Mouse (Mus musculus) spleen, adult 2 months (tissue): ENCODE data around the gene Dmkn. TPM values are rescaled to one million over a fixed set of nuclear protein-coding genes. Genes with fewer than 3 reads are reported as not detected.

Experiments used
- DNase-seq, 2 experiments: peaks; one replicate each; pipeline versions ENCODE4 v3.0.0 to v3.0.0-alpha.2; 2012 to 2021; ENCODE audit warnings: low spot score in 2 of 2, low read depth in 1 of 2
- H3K27ac ChIP-seq: fragments of 200-500 bp; 2 replicates; pipeline ENCODE4 v1.5.1; 2012; ENCODE audit warnings: low read length, inconsistent platforms; ENCODE audit not compliant: insufficient read depth
- H3K27me3 ChIP-seq: fragments of 200-500 bp; 2 replicates; pipeline ENCODE4 v1.6.1; 2012; ENCODE audit warnings: mild to moderate bottlenecking, moderate library complexity, low read length, inconsistent platforms; ENCODE audit not compliant: control insufficient read depth, insufficient read depth
- H3K36me3 ChIP-seq: fragments of 200-500 bp; 2 replicates; pipeline ENCODE4 v1.6.1; 2012; ENCODE audit warnings: mild to moderate bottlenecking, low read length, inconsistent platforms; ENCODE audit not compliant: control insufficient read depth, insufficient read depth
- H3K4me1 ChIP-seq: fragments of 200-500 bp; 2 replicates; pipeline ENCODE4 v1.6.1; 2011; ENCODE audit warnings: inconsistent platforms; ENCODE audit not compliant: control insufficient read depth, insufficient read depth, insufficient read length
- H3K4me3 ChIP-seq: fragments of 200-500 bp; 2 replicates; pipeline ENCODE4 v1.5.1; 2011; ENCODE audit warnings: mild to moderate bottlenecking, inconsistent platforms; ENCODE audit not compliant: insufficient read depth, insufficient read length; ENCODE audit errors: extremely low read depth
- CTCF ChIP-seq: fragments of 200-500 bp; IDR thresholded peaks from 2 replicates; pipeline ENCODE4 v1.5.1; 2011; ENCODE audit warnings: mild to moderate bottlenecking, inconsistent platforms; ENCODE audit not compliant: insufficient read depth, insufficient read length, insufficient replicate concordance; ENCODE audit errors: extremely low read depth
- POLR2A ChIP-seq: fragments of 200-500 bp; IDR thresholded peaks from 2 replicates; pipeline ENCODE4 v1.6.1; 2011; ENCODE audit warnings: low read depth, low read length, inconsistent platforms
- WGBS: fragments of 180-500 bp; shearing (Covaris S2); methylation state at CpG from one replicate; pipeline ENCODE4 v1.1.7; 2018; 5-methylcytosine and 5-hydroxymethylcytosine counted together
- polyA plus RNA-seq: library from polyadenylated mRNA; depleted of rRNA; stranded (reverse); fragments of >200 nt; gene quantifications from 2 replicates; pipeline ENCODE4 v1.2.3, GENCODE M21; 2012

Gene Dmkn
- polyA plus RNA-seq, 1 experiment = 1.1 TPM

DNA sequence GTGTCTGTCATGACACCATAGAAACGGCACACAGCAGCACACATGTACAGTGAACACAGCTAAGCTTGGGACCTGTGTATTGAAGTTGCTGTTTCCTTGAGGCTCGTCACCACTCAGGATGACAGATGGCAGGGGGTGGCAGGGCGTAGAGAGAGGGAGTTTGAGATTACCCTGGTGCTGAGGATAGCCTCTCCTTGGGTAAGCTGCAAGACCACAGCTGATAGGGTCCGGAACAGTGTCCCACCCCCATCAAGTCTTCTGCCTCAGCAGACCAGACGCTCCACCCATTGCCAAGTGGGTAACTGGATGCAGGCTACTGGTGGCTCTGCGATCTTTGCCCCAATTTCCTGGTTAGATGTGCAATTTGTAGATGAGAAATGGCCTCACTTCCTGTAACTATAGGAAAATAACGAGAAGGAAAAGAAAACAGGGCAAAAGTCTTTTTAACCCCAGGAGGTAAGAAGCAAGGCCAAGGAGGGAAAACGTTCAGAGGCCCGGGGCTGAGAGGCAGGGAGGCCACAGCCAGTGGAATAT lies 48.3 kb downstream of the Dmkn start:
- WGBS = 19% methylated on average over 9 of the region's 9 CpGs
- H3K27me3 ChIP-seq = no peaks in the 10 kb centered on the region
- H3K27ac ChIP-seq = 0 out of 2 replicates have a peak overlapping the region, but pooled peaks have one; percentile 4
- H3K36me3 ChIP-seq = no peaks in the 10 kb centered on the region
- DNase-seq = no peak
- no peak overlapping the region for H3K4me3 ChIP-seq
- TF ChIP-seq POLR2A = no peak
- no peak for TF ChIP-seq CTCF
- peaks cover 5% of the 10 kb centered on the region; the same call in 1 of the 2 replicates for H3K4me1 ChIP-seq

DNA sequence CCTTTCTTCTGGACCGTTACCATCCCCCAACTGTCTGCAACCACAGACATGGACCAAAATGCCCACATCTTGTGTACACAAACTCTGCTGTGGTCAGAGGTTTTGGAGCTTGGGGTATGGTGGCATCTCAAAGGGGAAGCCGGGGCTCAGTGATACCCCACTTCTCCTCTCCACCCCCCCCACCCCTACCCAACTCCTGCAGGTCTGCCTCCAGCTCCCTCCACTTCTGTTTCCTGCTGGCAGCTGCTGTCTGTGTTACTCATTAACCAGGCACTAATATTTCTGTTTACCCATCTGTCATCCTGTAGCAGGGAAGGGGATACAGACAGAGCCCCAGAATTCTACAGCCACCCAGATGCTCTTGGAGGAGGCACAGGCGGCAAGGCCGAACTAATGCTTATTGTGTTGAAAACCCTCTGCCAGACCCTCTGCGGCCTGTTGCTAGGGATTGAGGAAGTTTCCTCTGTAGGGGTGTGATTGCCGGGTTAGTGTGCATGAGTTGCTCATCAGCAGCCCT lies 48.8 kb downstream of the Dmkn start:
- no peak for TF ChIP-seq CTCF
- no peak for TF ChIP-seq POLR2A
- DNase-seq = no peak
- Histone ChIP-seq H3K4me1 (peaks cover 5% of the 10 kb centered on the region; the same call in 1 of the 2 replicates), H3K27me3 (no peaks in the 10 kb centered on the region), H3K4me3 (no peak overlapping the region), H3K27ac (0 out of 2 replicates have a peak overlapping the region, but pooled peaks have one; percentile 19), H3K36me3 (no peaks in the 10 kb centered on the region)
- 37% methylated on average over 6 of the region's 6 CpGs for WGBS

DNA sequence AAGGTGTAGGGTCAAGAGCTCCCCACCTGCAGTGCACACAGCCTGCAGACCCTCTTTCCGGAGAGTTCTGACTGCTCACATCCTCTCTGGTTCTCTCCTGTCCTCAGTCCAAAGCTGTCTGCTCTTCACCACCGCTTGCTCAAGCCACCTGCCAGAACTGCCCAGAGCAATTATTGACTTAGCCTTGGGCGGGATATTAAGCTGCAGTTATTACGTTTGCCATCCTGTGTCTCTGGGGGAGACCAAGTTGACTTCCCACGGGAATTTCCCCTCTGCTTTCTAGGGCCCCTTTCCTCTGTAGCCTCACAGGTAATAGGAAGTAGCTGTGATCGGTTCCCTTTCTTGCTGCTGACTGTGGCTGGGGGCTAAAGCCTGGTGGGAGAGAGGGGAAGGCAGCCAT lies 56.6 kb downstream of the Dmkn start:
- peaks cover 24% of the 10 kb centered on the region for H3K4me1 ChIP-seq
- WGBS = 8% methylated on average over 6 of the region's 6 CpGs
- no peaks in the 10 kb centered on the region for H3K36me3 ChIP-seq
- peak overlapping the region; percentile 37 for H3K4me3 ChIP-seq
- H3K27me3 ChIP-seq = no peaks in the 10 kb centered on the region
- TF ChIP-seq CTCF (no peak), POLR2A (no peak)
- peak overlapping the region; percentile 40; the same call in 1 of the 2 replicates for H3K27ac ChIP-seq
- no peak for DNase-seq

DNA sequence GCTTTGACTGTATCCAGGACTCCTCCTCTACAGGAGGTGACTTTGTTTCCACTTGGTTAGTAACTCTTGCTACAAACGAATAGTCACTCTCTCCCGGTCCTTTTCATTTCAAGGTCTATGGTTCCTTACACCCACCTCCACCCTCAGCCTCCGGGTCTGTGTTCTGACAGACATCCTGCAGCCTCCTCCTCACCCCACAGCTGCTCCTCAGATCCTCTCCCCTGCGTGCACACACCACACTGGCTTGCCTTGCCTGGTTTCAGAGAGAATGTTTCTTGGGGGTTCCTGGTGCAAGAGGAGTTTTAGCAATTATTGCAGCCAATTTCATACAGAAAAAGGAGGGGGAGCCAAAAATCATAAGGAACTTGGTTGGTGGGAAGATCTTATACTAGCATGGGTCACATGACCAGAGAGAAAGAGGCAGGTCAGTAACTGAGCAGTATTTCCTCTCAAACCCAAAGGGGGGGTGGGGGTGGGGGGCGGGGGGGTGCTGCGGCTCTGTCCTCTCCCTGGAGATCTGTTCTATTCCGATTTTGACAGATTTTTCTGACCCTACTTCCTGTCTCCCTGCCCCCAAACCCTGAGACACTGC lies 57.4 kb downstream of the Dmkn start:
- WGBS = 1% methylated on average over 7 of the region's 7 CpGs
- no peak for DNase-seq
- Histone ChIP-seq H3K4me3 (peak overlapping the region; percentile 37), H3K27ac (peak overlapping the region; percentile 54), H3K4me1 (peaks cover 24% of the 10 kb centered on the region), H3K27me3 (no peaks in the 10 kb centered on the region), H3K36me3 (no peaks in the 10 kb centered on the region)
- TF ChIP-seq CTCF = no peak
- no peak for TF ChIP-seq POLR2A

DNA sequence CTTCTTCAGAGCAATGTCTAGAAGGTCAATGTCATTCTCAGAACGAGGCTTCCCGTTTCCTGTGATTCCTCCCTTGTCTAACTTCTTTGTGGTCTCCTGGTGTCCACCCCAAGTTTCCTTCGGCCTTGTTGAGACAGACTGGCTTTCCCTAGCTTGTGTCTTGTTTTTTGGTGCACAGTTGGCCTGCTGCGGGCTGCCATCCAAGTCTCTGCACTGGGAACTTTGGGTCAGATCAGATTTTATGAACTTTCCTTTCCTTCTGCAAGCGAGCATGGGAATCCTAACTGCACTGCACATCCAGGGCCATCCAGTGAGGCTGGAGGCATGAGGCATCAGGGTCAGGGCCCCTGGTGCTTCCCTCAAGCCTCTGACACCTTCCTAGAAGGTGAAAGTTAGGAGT lies 58.0 kb downstream of the Dmkn start:
- Histone ChIP-seq H3K27ac (peak overlapping the region; percentile 54), H3K4me3 (no peak overlapping the region), H3K36me3 (no peaks in the 10 kb centered on the region), H3K4me1 (peaks cover 24% of the 10 kb centered on the region), H3K27me3 (no peaks in the 10 kb centered on the region)
- TF ChIP-seq POLR2A = no peak
- WGBS = 35% methylated on average over 5 of the region's 5 CpGs
- no peak for DNase-seq

DNA sequence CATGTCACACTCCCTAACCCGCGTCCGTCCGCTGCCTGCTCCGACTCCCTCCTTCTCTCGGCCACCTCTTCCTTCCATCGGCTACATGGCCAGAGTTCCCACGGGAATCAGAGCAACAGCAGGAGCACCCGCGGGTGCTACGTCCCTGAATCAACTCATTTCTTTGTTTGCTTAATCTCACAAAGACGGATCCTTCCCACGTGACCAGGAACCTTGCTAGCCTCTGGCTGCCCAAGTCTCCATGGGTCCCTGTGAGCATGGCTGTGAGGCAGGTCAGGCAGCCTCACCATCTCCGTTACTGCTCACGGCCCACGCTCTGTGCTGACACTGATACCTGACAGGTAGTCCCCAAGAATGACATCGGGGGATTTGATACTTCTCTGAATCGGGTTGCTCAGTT lies 60.1 kb downstream of the Dmkn start, which contains the start of gene Ffar2:
Gene Ffar2, minus strand, starts transcription at position 101 of the 400 bp plus-strand sequence.
- no peak within 1 kb of the TSS for H3K4me3 ChIP-seq
- peaks cover 24% of the 10 kb centered on the region for H3K4me1 ChIP-seq
- no peak within 1 kb of the TSS for H3K27ac ChIP-seq
- no peak for DNase-seq
- TF ChIP-seq POLR2A = no peak
- no peak for TF ChIP-seq CTCF
- H3K36me3 ChIP-seq = no peaks in the 10 kb centered on the region
- WGBS = 94% methylated on average over 18 of the region's 18 CpGs
- H3K27me3 ChIP-seq = no peaks in the 10 kb centered on the region

DNA sequence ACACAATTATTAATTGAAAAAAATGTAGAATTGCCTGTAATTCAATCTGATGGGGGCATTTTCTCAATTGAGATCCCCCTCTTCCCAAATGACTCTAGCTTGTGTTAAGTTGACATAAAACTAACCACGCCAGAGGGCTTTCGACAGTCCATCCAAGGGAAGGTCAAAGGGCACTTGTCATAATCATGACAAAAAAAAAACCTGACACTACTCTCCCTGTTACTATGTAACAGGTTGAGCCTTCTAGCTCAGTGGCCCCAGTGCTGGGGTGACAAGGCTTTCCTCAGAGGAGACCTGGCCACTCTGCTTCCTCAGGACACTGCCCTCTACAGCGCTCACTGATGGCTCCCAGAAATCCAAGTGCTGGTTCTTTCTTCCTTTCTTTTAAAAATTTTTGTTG lies 60.8 kb downstream of the Dmkn start:
- H3K27ac ChIP-seq = no peak overlapping the region
- TF ChIP-seq CTCF (no peak), POLR2A (no peak)
- peaks cover 21% of the 10 kb centered on the region for H3K4me1 ChIP-seq

More for the DNA sequence above, 60.8 kb downstream of the Dmkn start:
- H3K4me3 ChIP-seq = no peak overlapping the region
- 91% methylated on average over 3 of the region's 3 CpGs for WGBS
- no peaks in the 10 kb centered on the region for H3K36me3 ChIP-seq
- no peaks in the 10 kb centered on the region for H3K27me3 ChIP-seq
- DNase-seq = no peak
